Mouse (Mus musculus) CD4-positive helper T cell, adult 2 months (primary cell): Measurements from ENCODE around the gene Slc47a2.

Experiments used
- DNase-seq: peaks from one replicate; pipeline ENCODE4 v3.0.0-alpha.2; 2012; ENCODE audit warnings: low read depth, missing footprints, low spot score

Slc47a2 gene

DNA sequence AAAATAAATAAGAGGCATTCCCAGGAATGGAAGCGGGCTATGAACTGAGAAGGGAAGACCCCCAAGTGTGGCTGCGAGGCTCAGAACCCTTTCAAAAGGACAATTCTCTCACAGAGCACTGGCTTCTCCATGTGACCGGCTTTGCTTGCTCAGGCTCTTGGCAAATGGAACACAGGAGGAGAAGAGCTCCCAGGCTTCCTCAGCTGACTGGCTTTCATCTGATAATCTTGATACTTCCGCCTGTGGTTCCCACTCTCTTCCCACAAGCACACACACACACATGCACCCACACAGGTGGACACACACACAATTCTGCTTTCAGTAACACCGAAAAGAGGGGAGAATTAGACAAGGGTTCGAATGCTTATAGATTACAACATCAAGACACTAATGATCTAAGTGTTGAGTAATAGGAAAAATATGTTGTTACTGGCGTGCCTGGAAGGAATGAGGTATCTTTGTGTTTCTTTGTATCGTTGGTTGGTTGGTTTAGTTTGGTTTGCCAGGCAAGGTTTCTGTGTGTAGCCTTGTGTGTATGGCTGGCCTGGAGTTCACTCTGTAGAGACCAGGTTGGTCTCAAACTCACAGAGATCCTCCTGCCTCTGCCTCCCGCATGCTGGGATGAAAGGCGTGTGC, 59.1 kb downstream of the Slc47a2 start:
- DNase-seq, result no peak

DNA sequence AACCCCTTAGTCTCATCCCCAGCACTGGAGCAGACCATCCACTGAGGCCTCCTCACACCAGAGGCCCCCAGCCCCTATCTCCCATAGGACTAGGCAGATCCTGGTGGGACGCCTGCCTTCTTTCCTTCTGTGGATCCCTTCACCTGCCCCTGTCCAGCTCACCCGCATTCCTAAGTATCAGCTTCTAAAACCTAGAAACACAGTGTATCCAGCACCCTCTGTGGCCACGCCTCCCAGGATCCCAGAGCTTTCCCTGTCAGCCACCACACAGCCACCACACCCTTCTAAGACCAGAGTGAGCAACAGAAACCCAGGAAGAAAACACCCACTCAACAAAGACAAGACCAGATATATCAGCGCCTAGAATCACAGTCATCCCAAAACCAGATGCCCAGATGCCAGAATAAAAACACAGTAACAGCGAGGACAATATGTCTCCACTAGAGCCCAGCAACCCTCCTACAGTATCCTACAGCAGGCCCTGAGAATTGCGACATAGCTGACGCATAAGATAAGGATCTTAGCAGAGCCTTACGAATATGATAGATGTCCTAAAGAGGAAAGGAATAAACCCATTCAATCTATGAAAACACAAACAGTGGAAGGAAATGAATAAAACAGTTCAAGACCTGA, 64.1 kb downstream of the Slc47a2 start:
- no peak for DNase-seq

DNA sequence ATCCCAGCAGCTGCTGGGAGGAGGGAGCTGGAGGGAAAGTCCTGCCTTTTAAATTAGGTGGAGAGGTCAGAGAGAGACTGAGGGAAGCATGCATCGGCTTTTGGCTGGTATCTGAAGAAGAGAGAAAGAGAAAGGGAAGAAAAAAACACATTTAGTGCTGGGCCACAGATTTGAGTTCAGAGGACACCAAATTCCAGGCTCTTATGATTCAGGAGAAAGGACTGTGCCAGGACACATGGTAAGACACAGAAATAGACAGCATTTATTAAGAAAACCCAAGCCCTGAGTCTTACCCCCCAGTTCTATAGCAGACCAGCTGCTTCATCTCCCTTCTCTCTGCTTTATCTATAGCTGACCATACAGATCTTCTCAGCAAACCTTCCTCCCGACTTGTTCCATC, 64.7 kb downstream of the Slc47a2 start:
- no peak for DNase-seq

DNA sequence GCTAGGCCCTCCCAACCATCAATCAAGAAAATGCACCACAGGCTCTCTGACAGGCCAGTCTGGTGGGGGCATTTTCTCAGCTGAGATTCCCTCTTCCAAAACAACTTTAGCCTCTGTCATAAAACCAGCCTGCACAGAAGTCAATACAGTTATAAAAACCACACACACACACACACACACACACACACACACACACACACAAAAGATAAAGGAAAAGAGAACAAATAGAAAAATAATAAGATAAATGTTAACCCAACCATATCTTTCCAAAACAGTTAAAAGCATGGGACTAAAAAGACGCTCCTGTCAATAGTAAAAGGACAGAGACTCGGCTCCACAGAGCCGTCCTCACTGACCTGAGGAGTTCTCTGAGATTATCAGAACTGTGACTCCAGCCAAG, 66.2 kb downstream of the Slc47a2 start:
- no peak for DNase-seq

DNA sequence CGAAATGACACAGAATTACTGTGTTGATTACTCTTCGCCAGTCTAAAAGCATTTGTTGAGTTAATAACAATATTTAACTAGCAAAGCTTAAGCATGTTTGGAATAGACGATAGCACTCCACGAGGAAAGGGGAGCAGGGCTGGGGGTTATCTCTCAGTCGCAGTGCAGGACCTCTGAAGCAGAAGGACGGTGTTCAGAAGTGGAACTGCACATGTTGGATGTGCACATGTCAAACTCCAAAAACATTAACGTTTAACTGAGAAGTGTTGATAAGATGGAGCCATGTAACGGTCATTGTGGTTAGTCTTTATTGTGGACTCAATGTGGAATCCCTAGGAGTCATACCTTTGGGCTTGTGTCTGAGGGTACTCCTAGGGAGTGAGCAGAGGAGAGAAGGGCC, 67.6 kb downstream of the Slc47a2 start:
- DNase-seq, result no peak

DNA sequence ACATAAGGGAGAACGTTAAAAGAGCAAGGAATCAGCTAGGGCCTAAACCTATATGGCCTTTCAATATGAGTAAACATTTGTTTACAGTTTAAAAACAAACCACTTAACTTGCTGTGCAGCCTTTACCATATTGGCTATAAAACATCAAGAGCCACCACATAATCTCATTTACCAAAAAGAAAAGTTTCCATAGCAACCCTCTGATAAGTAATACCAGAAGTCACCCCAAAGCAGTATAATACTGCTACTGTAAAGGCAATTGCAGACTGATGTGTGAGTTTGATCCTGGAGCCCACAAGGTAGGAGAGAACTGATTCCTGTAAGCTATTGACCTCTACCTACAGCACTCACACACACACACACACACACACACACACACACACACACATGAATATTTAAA, 68.2 kb downstream of the Slc47a2 start:
- no peak for DNase-seq

DNA sequence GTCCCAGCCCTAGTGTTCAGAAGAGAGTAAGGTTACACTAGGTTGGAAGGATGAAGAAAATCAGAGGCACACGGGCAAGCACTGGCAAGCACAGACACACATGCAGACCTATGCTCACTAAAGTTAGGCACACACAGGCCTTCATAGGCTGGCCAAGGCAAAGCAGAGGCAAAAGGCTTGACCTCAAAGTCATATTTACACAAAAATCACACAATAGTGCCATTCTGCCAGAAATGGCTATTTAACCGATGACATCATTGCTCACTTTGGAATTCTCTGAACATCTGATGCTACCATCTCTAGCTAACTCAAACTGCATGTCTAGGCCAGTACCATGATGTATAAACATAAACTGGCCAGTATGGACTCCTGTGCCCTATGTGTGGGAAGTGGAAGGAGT, 68.7 kb downstream of the Slc47a2 start:
- DNase-seq, result no peak

DNA sequence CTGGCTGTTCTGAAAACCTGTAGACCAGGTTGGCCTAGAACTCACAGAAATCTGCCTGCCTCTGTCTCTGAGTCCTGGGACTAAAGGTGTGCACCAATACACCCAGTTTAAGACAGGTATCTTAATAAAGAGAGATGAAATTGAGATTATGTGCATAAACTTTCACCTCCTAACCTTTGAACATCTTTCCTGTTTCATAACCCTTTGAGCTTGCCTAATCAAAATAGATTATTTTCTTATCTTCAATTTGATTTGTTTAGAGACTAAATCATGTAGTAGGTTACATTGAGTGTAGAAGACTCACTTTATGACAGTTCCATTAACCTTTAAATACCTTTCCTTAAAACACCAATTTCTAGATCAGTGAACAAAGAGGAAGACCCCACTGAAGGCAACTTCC, 71.0 kb downstream of the Slc47a2 start:
- no peak for DNase-seq

DNA sequence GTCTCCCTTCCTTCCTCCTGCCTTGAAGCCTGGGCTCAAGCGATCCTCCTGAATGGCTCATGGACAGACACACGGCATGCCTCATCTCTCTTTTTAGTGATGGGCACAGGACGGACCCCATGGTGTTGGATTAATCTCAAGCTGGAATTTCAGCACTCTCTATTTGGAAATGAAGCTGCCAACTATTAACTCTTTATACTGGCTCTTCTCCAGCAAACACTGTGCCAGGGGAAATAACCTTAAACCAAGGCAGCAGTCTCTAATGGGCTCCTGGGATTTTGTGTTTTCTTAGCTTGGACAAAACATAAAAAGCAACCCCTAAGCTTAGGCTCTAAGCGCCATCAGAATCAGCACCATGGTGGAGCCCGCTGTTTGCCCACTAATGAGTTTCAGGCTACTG, 72.3 kb downstream of the Slc47a2 start:
- DNase-seq, result no peak

DNA sequence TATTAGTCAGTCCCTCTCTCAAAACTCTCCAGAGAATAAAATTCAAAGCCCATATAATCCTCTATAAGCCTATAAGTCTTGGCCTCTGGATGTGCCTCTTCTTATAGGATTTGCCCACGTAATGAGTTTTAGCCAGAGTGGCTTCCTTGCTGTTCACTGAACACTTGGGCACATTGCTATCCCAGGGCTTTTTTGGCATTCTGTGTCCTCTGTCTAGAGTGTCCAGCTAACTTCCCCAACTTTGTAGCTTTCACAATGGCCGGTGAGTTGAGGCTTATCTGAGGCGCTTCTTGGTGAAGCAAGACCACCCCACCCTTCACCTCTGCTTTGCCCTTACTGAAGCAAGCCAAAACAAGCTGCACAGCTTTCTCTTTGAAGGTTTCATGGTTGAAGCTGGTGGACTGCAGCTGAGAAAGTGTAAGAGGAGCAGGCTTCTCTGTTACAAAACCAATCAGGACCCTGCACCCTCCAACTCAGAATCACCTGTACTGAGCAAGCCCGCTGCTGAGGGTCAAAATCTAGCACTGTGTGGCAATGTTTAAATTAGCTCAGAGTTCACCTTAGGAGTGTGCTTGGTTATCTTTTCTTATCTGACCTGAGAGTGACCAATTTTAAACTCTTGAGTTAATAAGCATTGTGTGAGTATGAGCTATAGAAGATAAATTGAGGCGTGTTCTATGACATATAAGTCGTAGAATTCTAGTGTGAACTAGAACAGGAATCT, 73.9 kb downstream of the Slc47a2 start:
- no peak for DNase-seq

DNA sequence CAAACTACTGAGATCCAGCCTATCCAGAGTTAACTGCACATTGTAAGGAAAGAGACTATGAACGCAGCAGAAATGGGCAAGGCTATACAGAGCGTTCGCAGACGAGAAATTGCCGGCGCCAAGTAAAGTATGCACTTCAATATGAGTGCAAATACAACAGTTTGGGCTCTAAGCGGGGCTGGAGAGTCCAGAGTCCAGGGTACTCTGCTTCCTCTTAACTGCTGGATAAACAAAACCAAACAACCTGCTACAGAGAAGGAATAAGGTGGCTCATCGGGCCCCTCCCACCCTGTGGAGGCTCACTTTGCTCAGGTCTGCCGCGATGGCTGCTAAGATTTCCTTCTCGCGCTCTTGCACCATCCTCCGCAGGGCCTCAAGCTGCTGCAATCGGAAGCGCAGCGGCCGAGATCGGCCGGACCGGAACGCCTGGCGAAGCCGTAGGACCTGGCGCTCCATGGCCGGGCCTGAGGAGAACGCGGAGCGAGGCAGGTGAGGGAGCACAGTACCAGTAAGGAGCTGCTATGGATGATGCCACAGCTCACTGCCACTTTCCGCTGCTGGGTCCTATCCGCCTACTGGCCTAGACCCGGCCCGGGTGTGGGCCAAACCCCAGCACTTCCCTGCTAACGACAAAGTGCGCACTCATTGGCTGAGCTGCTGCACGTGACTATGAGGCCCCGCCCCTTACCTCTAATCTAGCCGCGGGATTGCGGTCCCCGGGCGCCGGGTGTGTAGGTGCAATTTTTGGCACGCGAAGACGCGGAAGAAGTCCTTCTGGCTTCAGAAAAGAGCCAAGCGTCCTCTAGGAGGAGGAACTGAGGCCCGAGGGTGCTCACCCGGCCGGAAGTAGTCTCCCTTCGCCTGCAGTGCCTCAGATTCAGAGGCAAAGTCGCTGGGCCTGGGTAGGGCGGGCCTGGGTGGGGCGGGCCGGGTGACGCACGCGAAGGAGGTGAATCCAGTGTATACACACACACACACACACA, 75.8 kb downstream of the Slc47a2 start, which contains the start of gene Aldh3a2:
Aldh3a2 (minus strand) TSS at position 914 of the 983 bp plus-strand sequence.
- peak; percentile 98 for DNase-seq

DNA sequence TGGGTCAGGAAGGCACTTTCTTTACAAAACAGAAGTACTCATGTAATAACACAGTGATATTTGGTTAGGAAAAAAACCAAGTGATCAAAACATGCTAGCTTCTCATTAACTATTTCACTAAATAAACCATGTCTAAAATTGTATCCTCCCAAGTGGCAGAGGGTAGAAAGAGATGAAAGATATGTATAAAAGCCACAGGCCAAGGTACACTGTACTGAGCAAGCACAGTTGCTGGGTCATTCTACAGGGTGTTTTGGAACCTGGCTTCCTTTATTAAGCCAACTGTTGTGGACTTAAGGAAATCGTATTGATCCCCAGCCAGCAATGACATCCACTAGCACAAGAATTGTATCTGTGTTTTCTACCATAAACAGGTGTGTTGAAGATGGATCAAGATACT, 78.8 kb downstream of the Slc47a2 start:
- no peak for DNase-seq

DNA sequence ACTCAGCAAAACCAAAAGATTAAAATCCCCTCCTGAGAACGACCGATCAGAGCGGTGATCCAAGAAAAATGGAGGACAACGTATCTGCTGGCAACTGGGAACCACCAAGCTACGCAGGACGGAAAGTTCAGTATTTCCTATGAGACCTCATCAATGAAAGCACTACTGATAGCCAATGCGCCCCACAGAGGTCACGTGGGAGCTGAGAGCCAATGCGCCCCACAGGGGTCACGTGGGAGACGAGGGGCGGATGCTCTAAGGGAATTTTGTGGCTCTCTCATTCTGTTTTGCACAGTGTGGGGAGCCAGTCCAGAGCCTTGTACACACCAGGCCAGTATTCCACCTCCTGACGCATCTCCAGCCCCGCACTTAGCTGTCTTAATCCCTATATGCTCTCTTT, 80.1 kb downstream of the Slc47a2 start:
- DNase-seq, result no peak

DNA sequence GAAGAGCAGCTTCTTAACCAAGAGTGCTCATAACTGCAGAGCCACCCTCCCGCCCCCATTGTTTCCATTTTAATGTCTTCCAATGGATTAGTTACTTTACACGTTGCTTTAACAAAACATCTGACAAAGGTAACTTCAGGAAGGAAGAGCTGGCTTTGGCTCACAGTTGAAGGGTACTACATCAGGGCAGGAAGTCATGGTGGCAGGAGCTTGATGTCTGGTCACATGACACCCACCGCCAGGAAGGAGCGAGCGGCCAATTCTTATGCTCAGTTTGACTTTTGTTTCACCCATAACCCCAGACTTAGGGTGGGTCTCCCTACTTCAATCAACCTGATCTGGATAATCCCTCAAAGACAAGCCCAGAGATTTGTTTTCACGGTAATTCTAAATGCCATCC, 83.6 kb downstream of the Slc47a2 start:
- no peak for DNase-seq

DNA sequence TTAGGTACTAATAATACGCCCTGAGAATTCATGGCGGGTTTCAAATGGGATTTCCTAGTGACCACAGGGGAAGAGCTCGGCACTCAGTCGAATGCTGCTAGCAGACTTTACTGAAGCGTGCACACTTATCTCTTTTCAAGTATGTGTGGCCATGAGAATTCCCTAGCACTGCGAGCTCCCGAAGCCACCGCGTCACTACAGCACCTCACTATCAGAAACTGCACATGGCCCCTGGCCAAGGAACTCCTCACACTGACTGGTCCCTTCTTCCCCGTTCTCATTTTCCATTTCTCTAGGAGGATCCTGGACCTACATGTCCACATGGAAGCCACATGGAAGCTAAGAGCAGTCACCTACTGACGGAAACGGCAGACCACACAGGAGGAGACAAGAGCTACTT, 89.9 kb downstream of the Slc47a2 start:
- DNase-seq, result no peak

DNA sequence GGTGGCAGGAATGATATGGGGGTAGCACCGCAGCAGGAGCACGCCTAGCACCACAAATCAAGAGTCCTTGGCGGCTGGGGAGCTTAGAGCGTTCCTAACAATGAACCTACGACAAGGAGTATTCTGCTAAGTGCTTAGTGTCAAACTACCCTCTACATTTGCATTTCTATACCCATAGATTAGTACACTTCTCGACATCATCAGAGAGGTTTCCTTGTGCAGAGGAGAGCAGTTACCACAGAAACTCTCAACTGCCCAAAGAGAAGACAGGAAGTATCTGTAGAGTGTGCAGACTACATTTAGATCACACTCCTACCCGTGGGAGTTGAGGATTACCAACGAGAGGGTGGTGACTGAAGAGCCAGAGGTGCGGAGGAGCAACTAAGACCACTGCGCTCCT, 90.9 kb downstream of the Slc47a2 start:
- DNase-seq, result no peak
